ENCODE assay signal across 10 mouse cellular contexts in the genomic region with DNA sequence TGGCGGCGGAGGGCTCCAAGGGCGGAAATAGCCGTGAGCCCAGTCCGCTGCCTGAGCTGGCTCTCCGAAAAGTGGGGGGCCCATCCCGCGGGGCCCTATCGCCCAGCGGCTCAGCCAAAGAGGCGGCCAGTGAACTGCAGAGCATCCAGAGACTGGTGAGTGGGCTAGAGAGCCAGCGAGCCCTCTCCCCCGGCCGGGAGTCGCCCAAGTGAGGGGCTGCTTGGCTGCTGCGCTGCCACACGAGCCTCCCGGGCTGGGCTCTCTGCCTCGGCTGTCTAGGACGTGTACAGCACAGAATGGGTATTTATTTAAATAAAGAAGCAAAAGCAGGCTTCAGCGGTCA. TPM values are rescaled to one million over a fixed set of nuclear protein-coding genes. Genes with fewer than 3 reads are reported as not detected.
DNase-seq lines count a peak whose midpoint lies in the region; ATAC-seq and TF ChIP-seq lines count a peak whose summit lies in the region.
"Had no signal": no experiment of that assay in that cellular context is flagged by ENCODE, and none has a peak within 500 bp of the region (broad histone marks: within the 10 kb centered on the region; RNA-seq: fewer than 3 reads in every experiment).

No protein-coding gene starts in this region.

- WGBS in small intestine, adult 2 months: 28% methylated on average over 21 of the region's 21 CpGs

- H3K4me3 ChIP-seq in megakaryocyte, embryonic 14.5 days (replicated peaks): peak overlapping the region; percentile 85
- peak overlapping the region; percentile 34 for H3K4me3 ChIP-seq in small intestine, adult 2 months (ENCODE audit: low read depth, low read length)

- no peak for TF ChIP-seq POLR2A in small intestine, adult 2 months (IDR thresholded peaks at IDR 0.05; ENCODE audit: low read depth, low read length)

- H3K4me1 ChIP-seq in megakaryocyte, embryonic 14.5 days: peaks cover 77% of the 10 kb centered on the region
- peaks cover 20% of the 10 kb centered on the region for H3K4me1 ChIP-seq in small intestine, adult 2 months (ENCODE audit: control insufficient read depth, insufficient read depth, insufficient read length, low read length)

- no peaks in the 10 kb centered on the region for H3K36me3 ChIP-seq in megakaryocyte, embryonic 14.5 days (replicated peaks; ENCODE audit: low read length)
- H3K36me3 ChIP-seq in small intestine, adult 2 months (ENCODE audit: control insufficient read depth, insufficient read depth, low read length): no peaks in the 10 kb centered on the region

- no peak for ATAC-seq in megakaryocyte, adult 5-6 weeks (ENCODE audit: poor library complexity, severe bottlenecking)

- H3K27ac ChIP-seq in small intestine, adult 2 months (ENCODE audit: insufficient read depth, low read depth, low read length): 0 out of 2 replicates have a peak overlapping the region, but pooled peaks have one; percentile 9

- DNase-seq in adrenal gland, adult (ENCODE audit: inconsistent age in 2 of 2, low spot score in 1 of 2): peak; percentile 39 to 73
- no peak for DNase-seq in adrenal gland, postnatal 4 days (ENCODE audit: low spot score in 2 of 2)
- DNase-seq in kidney, postnatal 14 days: peak; percentile 24
- no peak for DNase-seq in layer of hippocampus, postnatal 25 days (ENCODE audit: extremely low spot score in 1 of 2, low spot score in 1 of 2)
- no peak for DNase-seq in thymus, postnatal 14 days
- DNase-seq: gastrocnemius, postnatal 14 days had no signal

- no peak for TF ChIP-seq CTCF in small intestine, adult 2 months (IDR thresholded peaks at IDR 0.05; ENCODE audit: extremely low read depth, insufficient read length, insufficient replicate concordance, low read depth, low read length)

- H3K27me3 ChIP-seq in megakaryocyte, embryonic 14.5 days (replicated peaks): peaks cover 100% of the 10 kb centered on the region
- H3K27me3 ChIP-seq in small intestine, adult 2 months (ENCODE audit: control insufficient read depth, insufficient read depth, low read length): peaks cover 82% of the 10 kb centered on the region

- 0 out of 2 replicates have a peak, but pooled peaks cover 3% of the 10 kb centered on the region for H3K9me3 ChIP-seq in megakaryocyte, embryonic 14.5 days

RNA-seq across cellular contexts. Expression of a gene that starts 8.4 kb away (rescaled TPM):
- total RNA-seq in adrenal gland, postnatal 4 days (2021): 10 to 100 TPM; 63.3 TPM
- polyA plus RNA-seq in megakaryocyte, embryonic 14.5 days (2012; ENCODE audit: insufficient read depth, low replicate concordance): 1.5 and 1.7 TPM in 2 replicates
- total RNA-seq in megakaryocyte, adult 5-6 weeks (2015): 0.04 TPM in 1 of 2 replicates, not detected in the other
- total RNA-seq in megakaryocyte, adult 5-6 weeks (2017): 0.04 TPM in 1 of 2 replicates, not detected in the other
- polyA plus RNA-seq in small intestine, adult 2 months (2012; rRNA removed): 10.2 and 19.7 TPM in 2 replicates
- total RNA-seq in layer of hippocampus, postnatal 25 days (2021): 1 to 10 TPM; 1.7 to 3.0 TPM

RNA-seq across cellular contexts. Expression of a gene that starts 9.4 kb away (rescaled TPM):
- not detected for total RNA-seq in adrenal gland, postnatal 4 days (2021)
- not detected in 2 replicates for polyA plus RNA-seq in megakaryocyte, embryonic 14.5 days (2012; ENCODE audit: insufficient read depth, low replicate concordance)
- total RNA-seq in megakaryocyte, adult 5-6 weeks (2015): not detected in 2 replicates
- total RNA-seq in megakaryocyte, adult 5-6 weeks (2017): not detected in 2 replicates
- not detected in 2 replicates for polyA plus RNA-seq in small intestine, adult 2 months (2012; rRNA removed)
- not detected for total RNA-seq in layer of hippocampus, postnatal 25 days (2021)
- total RNA-seq: adrenal gland, adult 18-20 months; gastrocnemius, postnatal 14 days had no signal

RNA-seq across cellular contexts. Expression of a gene that starts 45.4 kb away (rescaled TPM):
- total RNA-seq in adrenal gland, postnatal 4 days (2021): not detected
- polyA plus RNA-seq in megakaryocyte, embryonic 14.5 days (2012; ENCODE audit: insufficient read depth, low replicate concordance): not detected in 2 replicates
- total RNA-seq in megakaryocyte, adult 5-6 weeks (2015): not detected in 2 replicates
- not detected in 2 replicates for total RNA-seq in megakaryocyte, adult 5-6 weeks (2017)
- polyA plus RNA-seq in small intestine, adult 2 months (2012; rRNA removed): 0.23 and 0.34 TPM in 2 replicates
- total RNA-seq in layer of hippocampus, postnatal 25 days (2021): under 1 TPM; 0.32 to 0.35 TPM
- total RNA-seq: adrenal gland, adult 18-20 months had no signal

Comparison
In these comparisons a context has a peak if more than half of its experiments do, and no peak if none do; other contexts are left out.
1. DNase-seq: peak in adrenal gland, adult (2 of 2) and kidney, postnatal 14 days (single experiment); none in adrenal gland, postnatal 4 days (0 of 2), layer of hippocampus, postnatal 25 days (0 of 2) and thymus, postnatal 14 days (single experiment).
2. RNA of a gene that starts 8.4 kb away (total RNA-seq): 63.3 TPM in adrenal gland, postnatal 4 days; 1.7 to 3.0 TPM in layer of hippocampus, postnatal 25 days and 0.04 TPM in megakaryocyte, adult 5-6 weeks; every median in the first group is over 10 times any median in the second.